Mouse (Mus musculus) urinary bladder, postnatal 36 days (tissue): ENCODE measurements around the gene Ltb.

Source experiments
- DNase-seq, 2 experiments: peaks; one replicate each; pipeline ENCODE4 v3.0.0; 2022; ENCODE audit warnings: low spot score in 2 of 2, mixed read lengths in 1 of 2

Ltb gene

GRCm38 (mm10) chr17:35165451-35166155 lies 28.6 kb upstream of the Ltb start:
- no peak for DNase-seq

- DNase-seq, result peak in 1 of 2 experiments; percentile 56
Observed at GRCm38 (mm10) chr17:35166352-35167035, 27.7 kb upstream of the Ltb start.

GRCm38 (mm10) chr17:35167794-35168193 lies 26.4 kb upstream of the Ltb start:
- no peak for DNase-seq

GRCm38 (mm10) chr17:35168541-35169207 lies 25.6 kb upstream of the Ltb start:
- no peak for DNase-seq

- no peak for DNase-seq
Observed at GRCm38 (mm10) chr17:35172445-35173234, 21.6 kb upstream of the Ltb start.

- no peak for DNase-seq
Observed at GRCm38 (mm10) chr17:35173329-35173728, 20.9 kb upstream of the Ltb start.

GRCm38 (mm10) chr17:35174201-35174977 lies 19.9 kb upstream of the Ltb start:
- no peak for DNase-seq

GRCm38 (mm10) chr17:35175382-35175781 lies 18.9 kb upstream of the Ltb start:
- DNase-seq, result no peak

GRCm38 (mm10) chr17:35175968-35176367 lies 18.3 kb upstream of the Ltb start, which contains the start of gene Aif1:
Aif1 (minus strand) TSS chr17:35176068.
- no peak for DNase-seq

GRCm38 (mm10) chr17:35178528-35178927 lies 15.7 kb upstream of the Ltb start:
- peak; percentile 54 to 70 for DNase-seq

- DNase-seq, result no peak
Observed at GRCm38 (mm10) chr17:35180093-35180492, 14.1 kb upstream of the Ltb start.

GRCm38 (mm10) chr17:35185639-35186611 lies 8.3 kb upstream of the Ltb start:
- peak; percentile 71 to 80 for DNase-seq

GRCm38 (mm10) chr17:35186681-35187080 lies 7.6 kb upstream of the Ltb start:
- DNase-seq, result no peak

- DNase-seq, result no peak
Observed at GRCm38 (mm10) chr17:35187345-35187744, 6.9 kb upstream of the Ltb start.

- no peak for DNase-seq
Observed at GRCm38 (mm10) chr17:35187959-35188610, 6.2 kb upstream of the Ltb start, which contains the start of gene Lst1. Lst1 (minus strand) TSS chr17:35188439.

- no peak for DNase-seq
Observed at GRCm38 (mm10) chr17:35189186-35189585, 5.1 kb upstream of the Ltb start.

GRCm38 (mm10) chr17:35190096-35190495 lies 4.1 kb upstream of the Ltb start:
- no peak for DNase-seq

- no peak for DNase-seq
Observed at GRCm38 (mm10) chr17:35191723-35192122, 2.5 kb upstream of the Ltb start.

GRCm38 (mm10) chr17:35192924-35193323 lies 1.3 kb upstream of the Ltb start:
- DNase-seq, result no peak
